Mouse (Mus musculus) T-cell, adult 66 days (primary cell): Measurements from ENCODE around the gene 9330182L06Rik. TPM values are rescaled to one million over a fixed set of nuclear protein-coding genes. Genes with fewer than 3 reads are reported as not detected.

Experiments used
- total RNA-seq, 2 experiments: library from RNA; stranded (reverse); gene quantifications; 3 replicates in 1 of 2; 4 replicates in 1 of 2; pipeline ENCODE4 v1.2.4; 2023

9330182L06Rik gene
- total RNA-seq, result not detected

DNA sequence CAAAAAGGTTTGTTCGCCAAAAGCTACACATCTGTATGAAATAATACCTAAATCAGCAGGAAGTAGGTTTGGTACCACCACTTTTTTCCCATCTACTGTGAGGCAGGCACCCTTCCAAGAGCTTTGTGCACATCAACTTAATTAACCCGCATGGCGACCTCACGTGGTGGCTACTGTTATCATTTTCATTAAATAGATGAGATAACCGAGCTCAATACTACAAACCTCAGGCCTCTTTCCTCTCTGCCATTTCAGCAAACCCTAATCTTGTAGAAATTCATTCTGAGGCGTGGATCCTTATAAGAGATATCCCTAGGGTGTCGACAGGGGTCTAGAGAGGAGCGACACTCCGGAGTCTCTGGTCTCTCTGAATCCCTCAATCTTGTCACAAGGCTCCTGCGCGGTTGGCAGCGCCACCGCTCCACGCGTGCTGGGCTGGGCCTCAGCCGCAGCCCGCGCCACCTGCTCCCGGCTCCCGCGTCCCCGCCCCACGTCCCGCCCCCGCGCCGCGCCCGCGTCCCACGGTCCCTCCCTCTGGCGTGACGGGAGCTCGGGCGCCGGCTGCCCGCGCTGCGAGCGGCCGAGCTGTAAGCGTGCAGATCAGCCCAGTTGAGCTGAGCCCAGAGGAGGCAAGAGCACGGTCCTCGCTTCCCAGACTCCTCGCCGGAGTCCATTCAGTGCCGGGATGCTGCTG lies at the start of gene 9330182L06Rik:
TSS of gene 9330182L06Rik (plus strand) at position 533 of the 694 bp plus-strand sequence.

Other genes starting within 250 kb of the 9330182L06Rik start
- gene Tmem243, start 165.4 kb upstream of the 9330182L06Rik start, total RNA-seq, result 10 to 100 TPM; 37.5 to 43.5 TPM
- gene Dmtf1, start 104.3 kb upstream of the 9330182L06Rik start, total RNA-seq, result 10 to 100 TPM; 80.2 to 84.7 TPM